Mouse (Mus musculus) heart, embryonic 12.5 days (tissue): Measurements from ENCODE around the gene Fam83e. TPM values are rescaled to one million over a fixed set of nuclear protein-coding genes. Genes with fewer than 3 reads are reported as not detected.

Source experiments
- ATAC-seq: fragments of 200-750 bp; cut with Nextera tagmentation; 2 replicates; pipeline ENCODE4 v1.8.0; 2017; ENCODE audit warnings: moderate TSS enrichment, moderate library complexity; ENCODE audit not compliant: insufficient number of reproducible peaks, low FRiP score
- H3K27ac ChIP-seq: fragments of 300-500 bp; sonication (generic); 2 replicates; pipeline ENCODE4 v1.5.1; 2016; ENCODE audit warnings: mild to moderate bottlenecking, moderate library complexity; ENCODE audit not compliant: poor library complexity, severe bottlenecking
- H3K27me3 ChIP-seq: fragments of 300-500 bp; sonication (generic); replicated peaks from 2 replicates; pipeline ENCODE4 v1.6.1; 2016; ENCODE audit warnings: mild to moderate bottlenecking, moderate library complexity
- H3K36me3 ChIP-seq: fragments of 300-500 bp; sonication (generic); 2 replicates; pipeline ENCODE4 v1.6.1; 2016; ENCODE audit warnings: mild to moderate bottlenecking, moderate library complexity
- H3K4me1 ChIP-seq: fragments of 300-500 bp; sonication (generic); replicated peaks from 2 replicates; pipeline ENCODE4 v1.6.1; 2016; ENCODE audit warnings: mild to moderate bottlenecking
- H3K4me2 ChIP-seq: fragments of 300-500 bp; sonication (generic); 2 replicates; pipeline ENCODE4 v1.6.1; 2016; ENCODE audit warnings: mild to moderate bottlenecking, moderate library complexity
- H3K4me3 ChIP-seq: fragments of 300-500 bp; sonication (generic); 2 replicates; pipeline ENCODE4 v1.5.1; 2016; ENCODE audit warnings: mild to moderate bottlenecking
- H3K9ac ChIP-seq: fragments of 300-500 bp; sonication (generic); 2 replicates; pipeline ENCODE4 v1.6.1; 2016; ENCODE audit warnings: mild to moderate bottlenecking, moderate library complexity
- H3K9me3 ChIP-seq: fragments of 300-500 bp; sonication (generic); replicated peaks from 2 replicates; pipeline ENCODE4 v1.6.1; 2016; ENCODE audit warnings: mild to moderate bottlenecking, moderate library complexity
- WGBS: fragments of 180-500 bp; shearing (Covaris S2); methylation state at CpG from one replicate; pipeline ENCODE4 v1.1.7; 2016; 5-methylcytosine and 5-hydroxymethylcytosine counted together
- polyA plus RNA-seq: library from polyadenylated mRNA; unstranded; fragments of >200 nt; fragmentation: Nextera tagmentation; extraction: Ambion mirVana; gene quantifications from 2 replicates; pipeline ENCODE4 v1.2.1, GENCODE M21; 2016

The Fam83e gene
- polyA plus RNA-seq, 1 experiment from 2014 or later: 0.29 TPM

DNA sequence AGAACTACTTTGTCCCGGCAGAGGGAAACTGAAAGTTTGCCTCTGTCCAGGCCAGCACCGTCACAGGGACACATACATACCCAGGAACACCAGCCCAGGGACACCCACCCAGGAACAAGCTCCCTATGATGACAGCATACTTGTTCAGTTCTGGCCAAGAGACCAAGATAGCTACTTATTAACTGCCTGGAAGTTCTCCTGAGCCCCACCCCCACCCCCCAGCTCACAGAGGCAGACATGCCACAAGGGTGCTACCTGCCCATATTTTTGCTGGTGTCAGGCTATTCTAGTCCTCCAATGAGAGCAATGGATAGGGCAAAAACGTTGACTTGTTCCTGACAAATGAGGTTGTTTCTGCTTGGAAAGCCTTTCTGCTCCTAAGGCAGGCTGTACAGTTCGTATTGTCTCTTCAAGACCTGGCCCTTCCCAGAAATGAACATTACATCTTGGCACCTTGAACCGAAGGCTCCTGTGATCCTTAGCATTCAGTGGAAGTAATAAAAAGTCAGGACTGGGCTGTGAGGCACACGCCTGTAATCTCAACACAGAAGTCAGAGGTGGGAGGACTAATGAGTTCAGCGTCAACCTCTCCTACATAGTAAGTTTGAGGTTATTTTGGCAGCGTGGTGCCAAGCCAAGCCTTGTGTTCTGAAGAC is 49.5 kb downstream of the Fam83e start:
- peaks cover 24% of the 10 kb centered on the region for H3K27me3 ChIP-seq
- H3K4me2 ChIP-seq: no peak overlapping the region
- 62% methylated on average over 8 of the region's 8 CpGs for WGBS
- no peaks in the 10 kb centered on the region for H3K4me1 ChIP-seq
- H3K4me3 ChIP-seq: no peak overlapping the region
- no peak overlapping the region for H3K9ac ChIP-seq
- no peaks in the 10 kb centered on the region for H3K36me3 ChIP-seq
- no peak overlapping the region for H3K27ac ChIP-seq
- H3K9me3 ChIP-seq: peaks cover 5% of the 10 kb centered on the region; the same call in 1 of the 2 replicates
- no peak for ATAC-seq

DNA sequence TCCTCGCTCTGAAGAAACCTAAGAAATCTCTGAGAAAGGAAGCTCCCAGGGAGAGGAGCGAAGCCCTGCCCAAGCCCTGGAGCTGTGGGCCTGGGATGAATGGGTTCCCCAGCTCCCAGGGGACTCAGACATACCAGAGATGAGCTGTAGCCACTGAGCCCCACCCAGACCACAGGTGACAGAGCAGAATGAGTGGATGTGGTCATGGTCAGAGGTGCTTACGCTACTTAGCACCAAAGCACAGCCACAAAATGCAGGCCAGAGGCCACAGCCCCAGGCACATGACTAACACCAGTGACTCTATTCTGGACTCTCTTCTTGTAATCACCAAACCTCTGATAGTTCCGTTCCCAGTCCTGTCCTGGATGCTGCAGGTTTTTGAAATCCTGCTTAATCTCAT is 50.1 kb downstream of the Fam83e start:
- ATAC-seq: no peak
- Histone ChIP-seq H3K4me2 (no peak overlapping the region), H3K27me3 (peaks cover 18% of the 10 kb centered on the region), H3K4me3 (no peak overlapping the region), H3K9me3 (peaks cover 6% of the 10 kb centered on the region; the same call in 1 of the 2 replicates), H3K4me1 (no peaks in the 10 kb centered on the region), H3K27ac (no peak overlapping the region), H3K36me3 (no peaks in the 10 kb centered on the region), H3K9ac (no peak overlapping the region)
- WGBS: 55% methylated on average over 4 of the region's 4 CpGs

DNA sequence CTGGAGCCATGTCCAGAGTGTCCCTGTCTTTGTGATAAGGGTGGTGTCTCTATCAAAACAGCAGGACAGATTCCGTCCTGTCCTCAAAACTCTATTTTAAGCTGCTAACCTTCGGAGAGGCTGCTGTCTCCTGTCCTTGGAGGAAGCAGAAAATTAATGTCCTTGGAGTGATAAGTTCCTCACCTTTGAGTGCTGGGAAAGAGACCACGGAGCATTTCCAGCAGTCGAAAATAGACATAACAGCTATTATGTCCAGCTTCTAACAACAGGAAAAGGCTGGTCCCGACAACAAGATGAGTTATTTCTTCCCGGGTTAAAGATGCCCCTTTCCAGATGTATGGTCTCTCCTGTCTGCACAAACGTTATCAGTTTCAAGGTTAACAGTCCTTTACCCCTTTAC is 54.2 kb downstream of the Fam83e start:
- ATAC-seq: no peak
- Histone ChIP-seq H3K4me3 (no peak overlapping the region), H3K27ac (no peak overlapping the region), H3K27me3 (peaks cover 40% of the 10 kb centered on the region), H3K4me1 (0 out of 2 replicates have a peak, but pooled peaks cover 11% of the 10 kb centered on the region), H3K9ac (no peak overlapping the region), H3K9me3 (peaks cover 3% of the 10 kb centered on the region; the same call in 1 of the 2 replicates), H3K36me3 (no peaks in the 10 kb centered on the region), H3K4me2 (no peak overlapping the region)
- WGBS: 64% methylated on average over 7 of the region's 7 CpGs

Other genes with a start within 250 kb of the Fam83e start
- gene Tulp2, start 239.3 kb upstream of the Fam83e start, polyA plus RNA-seq: 0.87 TPM in 2 replicates
- not detected in 2 replicates for gene Gm45808, start 234.4 kb upstream of the Fam83e start, polyA plus RNA-seq
- gene Dhdh, start 232.4 kb upstream of the Fam83e start, polyA plus RNA-seq: 4.2 and 4.3 TPM in 2 replicates
- gene Nucb1, start 210.8 kb upstream of the Fam83e start, polyA plus RNA-seq: 176 and 185 TPM in 2 replicates
- 33.7 and 35.2 TPM in 2 replicates for gene Ppp1r15a, start 194.9 kb upstream of the Fam83e start, polyA plus RNA-seq
- 0.57 and 0.68 TPM in 2 replicates for gene Plekha4, start 194.9 kb upstream of the Fam83e start, polyA plus RNA-seq
- gene Hsd17b14, start 166.3 kb upstream of the Fam83e start, polyA plus RNA-seq: 0.64 and 0.70 TPM in 2 replicates
- 64.7 and 66.6 TPM in 2 replicates for gene Bcat2, start 151.1 kb upstream of the Fam83e start, polyA plus RNA-seq
- not detected in 2 replicates for gene Fgf21, start 105.7 kb upstream of the Fam83e start, polyA plus RNA-seq
- not detected in 2 replicates for gene Fut1, start 103.9 kb upstream of the Fam83e start, polyA plus RNA-seq
- 0.35 and 0.65 TPM in 2 replicates for gene Izumo1, start 99.4 kb upstream of the Fam83e start, polyA plus RNA-seq
- 36.1 and 38.1 TPM in 2 replicates for gene Rasip1, start 93.7 kb upstream of the Fam83e start, polyA plus RNA-seq
- 3.3 and 5.4 TPM in 2 replicates for gene Mamstr, start 81.2 kb upstream of the Fam83e start, polyA plus RNA-seq
- gene Fut2, start 54.8 kb upstream of the Fam83e start, polyA plus RNA-seq: 0.77 TPM in 2 replicates
- not detected in 2 replicates for gene Ntn5, start 37.2 kb upstream of the Fam83e start, polyA plus RNA-seq
- 0.18 and 0.49 TPM in 2 replicates for gene Sec1, start 26.8 kb upstream of the Fam83e start, polyA plus RNA-seq
- 5.4 and 5.8 TPM in 2 replicates for gene Car11, start 21.4 kb upstream of the Fam83e start, polyA plus RNA-seq
- 4.1 and 5.3 TPM in 2 replicates for gene Dbp, start 16.1 kb upstream of the Fam83e start, polyA plus RNA-seq
- 603 and 625 TPM in 2 replicates for gene Rpl18, start 5.8 kb upstream of the Fam83e start, polyA plus RNA-seq
- 18.5 and 20.0 TPM in 2 replicates for gene Sphk2, start 3.2 kb upstream of the Fam83e start, polyA plus RNA-seq
- not detected in 2 replicates for gene Spaca4, start 4.6 kb downstream of the Fam83e start, polyA plus RNA-seq
- gene Lmtk3, start 62.5 kb downstream of the Fam83e start, polyA plus RNA-seq: 0.53 and 0.86 TPM in 2 replicates
- gene Sult2b1, start 63.5 kb downstream of the Fam83e start, polyA plus RNA-seq: 0.23 and 0.40 TPM in 2 replicates
- gene Cyth2, start 93.4 kb downstream of the Fam83e start, polyA plus RNA-seq: 108 and 115 TPM in 2 replicates
- gene Kcnj14, start 103.6 kb downstream of the Fam83e start, polyA plus RNA-seq: 0.63 and 0.70 TPM in 2 replicates
- gene Grwd1, start 109.7 kb downstream of the Fam83e start, polyA plus RNA-seq: 43.9 and 46.6 TPM in 2 replicates
- 53.4 and 55.5 TPM in 2 replicates for gene Kdelr1, start 151.6 kb downstream of the Fam83e start, polyA plus RNA-seq
- gene Grin2d, start 157.2 kb downstream of the Fam83e start, polyA plus RNA-seq: 0.37 and 0.42 TPM in 2 replicates
- gene Syngr4, start 175.5 kb downstream of the Fam83e start, polyA plus RNA-seq: 0.89 and 1.2 TPM in 2 replicates
- gene Tmem143, start 175.7 kb downstream of the Fam83e start, polyA plus RNA-seq: 5.8 and 7.2 TPM in 2 replicates
- 63.1 and 69.0 TPM in 2 replicates for gene Emp3, start 200.2 kb downstream of the Fam83e start, polyA plus RNA-seq
- 2.4 and 3.5 TPM in 2 replicates for gene Ccdc114, start 202.9 kb downstream of the Fam83e start, polyA plus RNA-seq